Mouse (Mus musculus): ENCODE measurements at regions not wholly inside any gene's neighbourhood (a gene's known extent, or its start where the extent isn't known, plus 50 kb on each side); places are given as distances from the start of the nearest gene placed in this dataset.

DNA sequence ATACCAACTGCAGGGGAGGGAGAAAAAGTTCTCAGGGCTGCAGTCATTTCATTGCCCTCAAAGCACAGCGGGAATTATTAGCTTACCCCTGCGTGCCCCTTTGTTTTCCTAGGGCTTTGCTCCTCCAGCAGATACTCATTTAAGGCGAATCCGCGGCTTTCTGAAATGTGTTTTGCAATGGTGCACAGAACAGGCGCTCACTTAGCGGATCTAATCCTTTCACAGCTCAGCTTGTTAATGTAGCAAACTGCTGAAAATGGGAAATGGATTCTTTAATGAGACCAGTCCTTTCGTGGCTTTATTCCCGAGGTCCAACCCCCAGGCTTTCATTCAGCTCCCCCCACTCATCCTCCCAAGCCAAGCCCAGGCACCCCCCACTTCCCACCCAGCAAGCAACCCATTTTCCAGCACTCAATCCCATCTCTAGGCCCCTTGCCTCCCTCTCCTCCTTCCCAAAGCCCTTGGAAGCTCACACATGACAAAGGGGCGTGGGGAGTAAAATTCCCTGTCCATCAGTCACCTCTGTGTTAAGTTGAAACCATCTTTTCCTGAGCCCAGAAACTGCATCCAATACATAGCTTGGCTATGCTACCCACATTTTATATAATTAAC, 77.1 kb downstream of the Nkx2-1 start:
- TF ChIP-seq POLR2A (IDR thresholded peaks at IDR 0.05; ENCODE audit: low read depth, low read length) = no peak
- TF ChIP-seq CTCF (IDR thresholded peaks at IDR 0.05; ENCODE audit: extremely low read depth, insufficient read depth, insufficient read length, insufficient replicate concordance) = no peak

All from spleen, adult 2 months (tissue).